Mouse (Mus musculus) spleen, adult 2 months (tissue): Measurements from ENCODE around the gene Slc10a1. TPM values are rescaled to one million over a fixed set of nuclear protein-coding genes. Genes with fewer than 3 reads are reported as not detected.
"Not testable (repeated sequence)": the region's sequence is repeated elsewhere in the genome, so short reads cannot be mapped to it uniquely, and the experiment has no call there.

ENCODE experiments used
- DNase-seq, 2 experiments: peaks; one replicate each; pipeline versions ENCODE4 v3.0.0 to v3.0.0-alpha.2; 2012 to 2021; ENCODE audit warnings: low spot score in 2 of 2, low read depth in 1 of 2
- H3K27ac ChIP-seq: fragments of 200-500 bp; 2 replicates; pipeline ENCODE4 v1.5.1; 2012; ENCODE audit warnings: low read length, inconsistent platforms; ENCODE audit not compliant: insufficient read depth
- H3K27me3 ChIP-seq: fragments of 200-500 bp; 2 replicates; pipeline ENCODE4 v1.6.1; 2012; ENCODE audit warnings: mild to moderate bottlenecking, moderate library complexity, low read length, inconsistent platforms; ENCODE audit not compliant: control insufficient read depth, insufficient read depth
- H3K36me3 ChIP-seq: fragments of 200-500 bp; 2 replicates; pipeline ENCODE4 v1.6.1; 2012; ENCODE audit warnings: mild to moderate bottlenecking, low read length, inconsistent platforms; ENCODE audit not compliant: control insufficient read depth, insufficient read depth
- H3K4me1 ChIP-seq: fragments of 200-500 bp; 2 replicates; pipeline ENCODE4 v1.6.1; 2011; ENCODE audit warnings: inconsistent platforms; ENCODE audit not compliant: control insufficient read depth, insufficient read depth, insufficient read length
- H3K4me3 ChIP-seq: fragments of 200-500 bp; 2 replicates; pipeline ENCODE4 v1.5.1; 2011; ENCODE audit warnings: mild to moderate bottlenecking, inconsistent platforms; ENCODE audit not compliant: insufficient read depth, insufficient read length; ENCODE audit errors: extremely low read depth
- CTCF ChIP-seq: fragments of 200-500 bp; IDR thresholded peaks from 2 replicates; pipeline ENCODE4 v1.5.1; 2011; ENCODE audit warnings: mild to moderate bottlenecking, inconsistent platforms; ENCODE audit not compliant: insufficient read depth, insufficient read length, insufficient replicate concordance; ENCODE audit errors: extremely low read depth
- POLR2A ChIP-seq: fragments of 200-500 bp; IDR thresholded peaks from 2 replicates; pipeline ENCODE4 v1.6.1; 2011; ENCODE audit warnings: low read depth, low read length, inconsistent platforms
- WGBS: fragments of 180-500 bp; shearing (Covaris S2); methylation state at CpG from one replicate; pipeline ENCODE4 v1.1.7; 2018; 5-methylcytosine and 5-hydroxymethylcytosine counted together
- polyA plus RNA-seq: library from polyadenylated mRNA; depleted of rRNA; stranded (reverse); fragments of >200 nt; gene quantifications from 2 replicates; pipeline ENCODE4 v1.2.3, GENCODE M21; 2012

Slc10a1 gene
- polyA plus RNA-seq, 1 experiment, result not detected

GRCm38 (mm10) chr12:80967918-80968317, 587 bp downstream of the Slc10a1 start:
- DNase-seq, result no peak
- Histone ChIP-seq H3K4me1 (no peaks in the 10 kb centered on the region), H3K4me3 (no peak overlapping the region), H3K36me3 (no peaks in the 10 kb centered on the region), H3K27ac (no peak overlapping the region), H3K27me3 (no peaks in the 10 kb centered on the region)
- TF ChIP-seq CTCF (no peak), POLR2A (no peak)
- 74% methylated on average over 9 of the region's 9 CpGs for WGBS

GRCm38 (mm10) chr12:80966059-80966838, 2.3 kb downstream of the Slc10a1 start:
- no peak for DNase-seq
- Histone ChIP-seq H3K27me3 (no peaks in the 10 kb centered on the region), H3K27ac (no peak overlapping the region), H3K4me1 (no peaks in the 10 kb centered on the region), H3K36me3 (no peaks in the 10 kb centered on the region), H3K4me3 (no peak overlapping the region)
- WGBS, result 88% methylated on average over 11 of the region's 11 CpGs
- TF ChIP-seq CTCF (no peak), POLR2A (no peak)

- Histone ChIP-seq H3K36me3 (peaks cover 6% of the 10 kb centered on the region), H3K4me3 (no peak overlapping the region), H3K4me1 (no peaks in the 10 kb centered on the region), H3K27me3 (no peaks in the 10 kb centered on the region), H3K27ac (no peak overlapping the region)
- no peak for DNase-seq
- TF ChIP-seq CTCF (no peak), POLR2A (no peak)
- 92% methylated on average over 4 of the region's 4 CpGs for WGBS
Measured at GRCm38 (mm10) chr12:80962566-80962965, 5.9 kb downstream of the Slc10a1 start.

GRCm38 (mm10) chr12:80957961-80958360, 10.5 kb downstream of the Slc10a1 start:
- H3K27me3 ChIP-seq, result no peaks in the 10 kb centered on the region
- no peak overlapping the region for H3K27ac ChIP-seq
- H3K4me3 ChIP-seq, result no peak overlapping the region
- 96% methylated on average over 4 of the region's 4 CpGs for WGBS
- H3K4me1 ChIP-seq, result no peaks in the 10 kb centered on the region
- no peak for TF ChIP-seq POLR2A
- TF ChIP-seq CTCF, result no peak
- H3K36me3 ChIP-seq, result peaks cover 32% of the 10 kb centered on the region
- DNase-seq, result no peak

- WGBS, result 87% methylated on average over 3 of the region's 3 CpGs
- Histone ChIP-seq H3K27ac (no peak overlapping the region), H3K4me3 (no peak overlapping the region), H3K4me1 (no peaks in the 10 kb centered on the region; the same call in 1 of the 2 replicates), H3K36me3 (peaks cover 41% of the 10 kb centered on the region), H3K27me3 (no peaks in the 10 kb centered on the region)
- DNase-seq, result no peak
- TF ChIP-seq POLR2A (no peak), CTCF (no peak)
Measured at GRCm38 (mm10) chr12:80956039-80956438, 12.5 kb downstream of the Slc10a1 start.

- Histone ChIP-seq H3K36me3 (peaks cover 55% of the 10 kb centered on the region), H3K27ac (no peak overlapping the region), H3K4me3 (no peak overlapping the region), H3K27me3 (no peaks in the 10 kb centered on the region), H3K4me1 (no peaks in the 10 kb centered on the region; the same call in 1 of the 2 replicates)
- 89% methylated on average over 1 of the region's 1 CpGs for WGBS
- DNase-seq, result no peak
- TF ChIP-seq CTCF (no peak), POLR2A (no peak)
Measured at GRCm38 (mm10) chr12:80952526-80952925, 16.0 kb downstream of the Slc10a1 start.

GRCm38 (mm10) chr12:80951640-80952219, 16.8 kb downstream of the Slc10a1 start:
- no peak for DNase-seq
- WGBS, result 95% methylated on average over 3 of the region's 3 CpGs

GRCm38 (mm10) chr12:80949603-80950002, 18.9 kb downstream of the Slc10a1 start:
- not testable (repeated sequence) for H3K4me1 ChIP-seq, DNase-seq, H3K27ac ChIP-seq, H3K4me3 ChIP-seq, H3K27me3 ChIP-seq
- H3K36me3 ChIP-seq, result peaks cover 49% of the 10 kb centered on the region
- 93% methylated on average over 16 of the region's 16 CpGs for WGBS

More at GRCm38 (mm10) chr12:80951640-80952219, 16.8 kb downstream of the Slc10a1 start:
- H3K36me3 ChIP-seq, result peaks cover 60% of the 10 kb centered on the region
- no peaks in the 10 kb centered on the region for H3K27me3 ChIP-seq
- H3K4me3 ChIP-seq, result no peak overlapping the region
- no peak overlapping the region for H3K27ac ChIP-seq
- no peak for TF ChIP-seq CTCF
- no peak for TF ChIP-seq POLR2A
- no peaks in the 10 kb centered on the region; the same call in 1 of the 2 replicates for H3K4me1 ChIP-seq
